Comparison of ENCODE assay signal across 23 mouse cellular contexts in genomic region chr14:9015826-9016225, GRCm38 (mm10).
DNase-seq lines count a peak whose midpoint lies in the region; ATAC-seq and TF ChIP-seq lines count a peak whose summit lies in the region.
"Had no signal": no experiment of that assay in that cellular context is flagged by ENCODE, and none has a peak within 500 bp of the region (broad histone marks: within the 10 kb centered on the region; RNA-seq: fewer than 3 reads in every experiment).

No protein-coding gene starts in this region.

- no peak overlapping the region for H3K4me2 ChIP-seq in heart, embryonic 12.5 days
- no peak overlapping the region for H3K4me2 ChIP-seq in forebrain, postnatal 0 days (ENCODE audit: low read depth)
- H3K4me2 ChIP-seq: embryonic facial prominence, embryonic 15.5 days; heart, embryonic 11.5 days; hindbrain, embryonic 15.5 days had no signal

- DNase-seq in heart, adult 11 months, result peak; percentile 59
- peak; percentile 53 for DNase-seq in ES-CJ7 (ENCODE audit: low read depth, low spot score)
- DNase-seq in ZHBTc4 (ENCODE audit: low read depth, low spot score), result peak; percentile 40
- no peak for DNase-seq in lung, postnatal 25 days (ENCODE audit: low spot score)
- no peak for DNase-seq in left cerebral cortex, postnatal 25 days (ENCODE audit: low spot score in 2 of 2)
- DNase-seq in forebrain, postnatal 0 days, result no peak
- DNase-seq: adrenal gland, adult 8-10 months; adrenal gland, postnatal 36 days; cerebellum, adult 2 months; cerebellum, postnatal 10 days; gastrocnemius, postnatal 36 days; heart, adult 2 months; kidney, adult 2 months had no signal

- no peak overlapping the region for H3K9ac ChIP-seq in heart, embryonic 12.5 days
- no peak overlapping the region for H3K9ac ChIP-seq in forebrain, postnatal 0 days
- H3K9ac ChIP-seq: embryonic facial prominence, embryonic 15.5 days; hindbrain, embryonic 15.5 days had no signal

- H3K4me1 ChIP-seq in heart, embryonic 12.5 days (replicated peaks), result no peaks in the 10 kb centered on the region
- H3K4me1 ChIP-seq in forebrain, postnatal 0 days (ENCODE audit: insufficient read depth), result no peaks in the 10 kb centered on the region
- H3K4me1 ChIP-seq: embryonic facial prominence, embryonic 15.5 days; forebrain, embryonic 10.5 days; hindbrain, embryonic 15.5 days had no signal

- no peaks in the 10 kb centered on the region for H3K36me3 ChIP-seq in heart, embryonic 12.5 days
- H3K36me3 ChIP-seq in forebrain, postnatal 0 days (ENCODE audit: insufficient read depth), result no peaks in the 10 kb centered on the region
- H3K36me3 ChIP-seq: embryonic facial prominence, embryonic 15.5 days; forebrain, embryonic 10.5 days; G1E; hindbrain, embryonic 15.5 days had no signal

- H3K4me3 ChIP-seq in heart, embryonic 12.5 days, result no peak overlapping the region
- no peak overlapping the region for H3K4me3 ChIP-seq in forebrain, postnatal 0 days (ENCODE audit: low read depth, low read length)
- H3K4me3 ChIP-seq: embryonic facial prominence, embryonic 15.5 days; erythroblast, embryonic 14.5 days; forebrain, embryonic 10.5 days; heart, adult 2 months; hindbrain, embryonic 15.5 days had no signal

- H3K27me3 ChIP-seq in heart, embryonic 12.5 days (replicated peaks), result no peaks in the 10 kb centered on the region
- no peaks in the 10 kb centered on the region for H3K27me3 ChIP-seq in forebrain, postnatal 0 days (ENCODE audit: insufficient read depth, low read length)
- H3K27me3 ChIP-seq: embryonic facial prominence, embryonic 15.5 days; hindbrain, embryonic 15.5 days had no signal

- H3K9me3 ChIP-seq in heart, embryonic 12.5 days (replicated peaks), result no peaks in the 10 kb centered on the region
- H3K9me3 ChIP-seq in forebrain, postnatal 0 days (ENCODE audit: low read length), result 0 out of 2 replicates have a peak, but pooled peaks cover 3% of the 10 kb centered on the region
- H3K9me3 ChIP-seq: embryonic facial prominence, embryonic 15.5 days; forebrain, embryonic 10.5 days; G1E; hindbrain, embryonic 15.5 days had no signal

- no peak for ATAC-seq in heart, embryonic 12.5 days (ENCODE audit: insufficient number of reproducible peaks, low FRiP score)
- ATAC-seq in forebrain, postnatal 0 days, result no peak
- ATAC-seq: CD4-positive, CD25-positive, alpha-beta regulatory T cell, adult 4 months; forebrain, embryonic 14.5 days; intestine, embryonic 16.5 days had no signal

- no peak overlapping the region for H3K27ac ChIP-seq in heart, embryonic 12.5 days (ENCODE audit: poor library complexity, severe bottlenecking)
- H3K27ac ChIP-seq in forebrain, postnatal 0 days (ENCODE audit: low read depth, low read length), result no peak overlapping the region
- H3K27ac ChIP-seq: embryonic facial prominence, embryonic 15.5 days; forebrain, embryonic 10.5 days; heart, adult 2 months; hindbrain, embryonic 15.5 days had no signal

- 86% methylated on average over 6 of the region's 6 CpGs for WGBS in heart, embryonic 12.5 days
- 90% methylated on average over 6 of the region's 6 CpGs for WGBS in forebrain, postnatal 0 days

- no peak for TF ChIP-seq CTCF in forebrain, postnatal 0 days (IDR thresholded peaks at IDR 0.05; ENCODE audit: low read depth)

- intact Hi-C loops in left cerebral cortex, postnatal 25 days (cut with DNase I), result no loop called here

Comparison
In these comparisons a context has a peak if more than half of its experiments do, and no peak if none do; other contexts are left out.
1. DNase-seq: peak in heart, adult 11 months (single experiment), ES-CJ7 (single experiment) and ZHBTc4 (single experiment); none in lung, postnatal 25 days (single experiment), left cerebral cortex, postnatal 25 days (0 of 2) and forebrain, postnatal 0 days (single experiment).